Mouse (Mus musculus): ENCODE results near the gene Klk9.

Klk9 gene

DNA sequence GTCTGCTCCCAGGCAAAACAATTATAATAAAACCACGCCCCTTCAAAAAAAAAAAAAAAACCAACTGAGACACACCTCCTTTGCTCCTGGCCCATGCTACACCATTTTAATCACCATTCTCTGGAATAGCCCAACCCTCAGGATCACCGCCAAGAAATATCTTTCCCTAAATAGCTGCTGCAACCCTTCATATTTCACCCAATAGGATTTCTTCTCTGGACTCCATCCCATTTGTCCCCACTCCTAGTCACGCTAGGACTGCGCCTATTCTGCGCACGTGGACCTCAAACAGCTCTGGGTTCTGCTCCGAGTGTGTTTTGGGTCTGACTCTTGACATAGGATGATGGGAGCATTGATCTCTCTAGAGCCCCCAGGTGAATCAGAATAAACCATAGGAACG is 4.7 kb downstream of the Klk9 start:
- no peak for DNase-seq (ENCODE audit: low spot score in 2 of 2)

DNA sequence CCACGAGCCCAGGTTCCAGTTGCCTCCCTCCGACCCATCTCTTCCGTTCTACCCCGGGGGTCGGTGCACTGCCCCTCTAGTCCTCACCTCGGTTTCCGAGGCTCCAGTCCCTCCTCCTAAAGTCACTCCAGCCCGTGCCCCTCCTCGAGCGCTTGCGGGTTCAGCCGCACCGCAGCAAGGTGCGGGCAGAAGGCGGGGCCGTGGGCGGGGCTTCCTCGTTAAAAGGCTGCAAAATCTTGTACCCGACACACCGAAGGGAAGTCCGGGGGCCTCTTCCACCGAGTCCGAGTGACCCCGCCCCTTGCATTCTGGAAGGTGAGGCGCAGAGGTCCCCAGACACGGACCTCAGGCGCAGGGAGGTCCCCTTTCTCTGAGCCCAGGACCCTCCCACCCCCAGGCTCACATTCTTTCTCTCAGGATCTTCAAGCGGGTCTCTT is 5.7 kb downstream of the Klk9 start, which contains the start of gene Klk8:
TSS of gene Klk8 (plus strand) at position 245 of the 437 bp plus-strand sequence.
- peak in 1 of 2 experiments; percentile 22 for DNase-seq (ENCODE audit: low spot score in 2 of 2)

DNA sequence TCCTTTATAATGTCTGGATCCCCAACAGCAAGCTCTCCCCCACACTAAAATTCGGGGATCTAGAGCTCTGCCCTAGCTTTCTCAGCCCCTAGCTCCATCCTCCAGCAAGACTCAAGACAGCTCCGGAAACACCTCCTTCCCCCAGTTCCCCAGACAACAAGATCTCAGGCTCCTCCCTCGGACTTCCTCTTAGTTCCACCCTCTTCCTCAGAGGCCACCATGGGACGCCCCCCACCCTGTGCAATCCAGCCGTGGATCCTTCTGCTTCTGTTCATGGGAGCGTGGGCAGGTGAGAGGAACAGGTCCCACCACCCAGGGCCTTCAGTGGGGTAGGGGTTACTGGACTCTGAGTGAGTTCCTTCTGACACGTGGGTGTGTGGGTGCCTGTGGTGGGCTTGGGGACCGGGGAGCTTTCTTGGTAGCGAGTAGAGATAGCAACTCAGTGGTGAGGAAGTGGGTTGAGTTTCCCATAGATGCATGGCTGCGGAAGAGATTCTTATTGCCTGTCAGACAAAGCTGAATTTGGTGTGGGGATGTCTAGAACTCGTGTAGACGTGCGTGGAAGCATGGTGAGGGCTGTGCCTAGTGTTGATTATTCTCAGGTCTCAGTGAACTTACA is 6.3 kb downstream of the Klk9 start:
- no peak for DNase-seq (ENCODE audit: low spot score in 2 of 2)

GRCm38 (mm10) chr7:43799876-43800275 is 8.2 kb downstream of the Klk9 start:
- no peak for DNase-seq (ENCODE audit: low spot score in 2 of 2)

DNA sequence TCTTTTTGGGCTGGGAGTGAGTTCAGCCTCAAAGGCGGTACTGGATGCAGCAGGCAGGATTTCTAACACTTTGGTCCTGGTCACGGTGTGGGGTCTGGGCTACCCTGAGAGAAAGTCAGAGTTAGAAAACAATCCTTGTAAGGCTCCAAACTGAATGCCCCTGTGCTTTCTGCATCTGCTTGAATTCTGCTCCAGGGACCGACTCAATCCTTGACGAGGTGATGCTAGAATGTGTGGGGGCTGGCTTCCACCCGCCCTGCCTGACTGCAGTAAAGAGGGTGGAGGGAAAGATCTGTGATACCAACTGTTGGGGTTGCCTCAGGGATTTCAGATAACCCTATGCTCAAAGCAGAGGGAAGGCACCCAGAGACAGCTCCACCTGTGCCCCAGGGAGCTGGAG is 19.3 kb downstream of the Klk9 start, which contains the start of gene Klk7:
TSS of gene Klk7 (plus strand) at position 301 of the 400 bp plus-strand sequence.
- no peak for DNase-seq (ENCODE audit: low spot score in 2 of 2)

GRCm38 (mm10) chr7:43815211-43815610 is 23.5 kb downstream of the Klk9 start:
- DNase-seq (ENCODE audit: low spot score in 2 of 2): no peak

GRCm38 (mm10) chr7:43816746-43817145 is 25.1 kb downstream of the Klk9 start:
- DNase-seq (ENCODE audit: low spot score in 2 of 2): no peak

DNA sequence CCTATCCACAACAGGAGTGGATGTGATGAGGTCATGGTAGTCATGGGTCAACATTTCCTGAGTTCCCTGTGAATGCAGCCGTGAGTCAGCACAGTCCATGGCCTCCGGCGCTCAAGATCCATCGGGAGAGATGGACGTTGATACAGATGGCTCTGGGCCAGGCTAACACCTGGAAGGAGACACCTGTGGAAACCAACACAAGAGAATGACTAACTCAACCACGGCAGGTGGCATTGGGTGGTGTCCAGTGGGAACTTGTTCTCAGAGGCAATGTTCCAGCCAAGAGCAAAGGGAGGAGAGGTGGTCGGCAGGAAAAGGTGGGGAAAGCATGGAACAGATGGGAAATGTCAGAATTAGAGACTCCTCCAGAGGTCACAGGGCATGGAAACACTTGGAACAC is 29.9 kb downstream of the Klk9 start:
- no peak for DNase-seq (ENCODE audit: low spot score in 2 of 2)

DNA sequence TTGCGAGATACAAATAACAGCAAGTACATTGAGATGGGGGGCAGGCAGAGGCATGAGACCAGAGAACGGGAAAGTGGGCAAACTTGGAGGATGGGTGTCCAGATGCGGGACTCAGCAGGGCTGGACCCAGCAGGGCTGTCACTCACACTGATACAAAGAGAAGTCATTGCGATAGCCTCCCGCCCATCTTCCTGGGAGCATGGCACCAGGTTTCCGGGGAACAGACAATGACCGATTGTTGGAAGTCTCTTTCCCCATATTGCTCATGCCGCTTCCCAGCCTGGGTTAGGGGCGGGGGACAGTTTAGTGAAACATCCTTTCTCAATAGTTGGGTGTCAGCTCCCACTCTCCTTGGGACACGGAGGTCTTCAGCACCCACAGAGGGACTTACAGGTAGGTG is 32.5 kb downstream of the Klk9 start, which contains the start of gene Klk6:
TSS of gene Klk6 (plus strand) at position 301 of the 400 bp plus-strand sequence.
- DNase-seq (ENCODE audit: low spot score in 2 of 2): no peak

DNA sequence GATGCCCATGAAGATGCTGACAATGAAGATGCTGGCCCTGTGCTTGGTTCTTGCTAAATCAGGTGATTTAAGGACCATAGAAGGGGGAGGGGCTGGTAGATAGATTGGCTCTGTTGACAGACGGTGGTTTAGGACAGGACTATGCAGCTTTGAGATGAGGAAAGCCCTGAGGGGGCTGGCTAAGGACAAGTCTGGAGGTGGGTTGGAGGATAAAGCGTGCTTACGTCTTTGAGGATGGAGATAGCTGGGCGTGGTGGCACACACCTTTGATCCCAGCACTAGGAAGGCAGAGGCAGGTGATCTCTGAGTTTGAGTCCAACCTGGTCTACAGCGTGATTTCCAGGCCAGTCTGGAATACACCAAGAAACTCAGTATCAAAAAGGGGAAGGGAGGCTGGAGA is 34.4 kb downstream of the Klk9 start:
- DNase-seq (ENCODE audit: low spot score in 2 of 2): no peak

DNA sequence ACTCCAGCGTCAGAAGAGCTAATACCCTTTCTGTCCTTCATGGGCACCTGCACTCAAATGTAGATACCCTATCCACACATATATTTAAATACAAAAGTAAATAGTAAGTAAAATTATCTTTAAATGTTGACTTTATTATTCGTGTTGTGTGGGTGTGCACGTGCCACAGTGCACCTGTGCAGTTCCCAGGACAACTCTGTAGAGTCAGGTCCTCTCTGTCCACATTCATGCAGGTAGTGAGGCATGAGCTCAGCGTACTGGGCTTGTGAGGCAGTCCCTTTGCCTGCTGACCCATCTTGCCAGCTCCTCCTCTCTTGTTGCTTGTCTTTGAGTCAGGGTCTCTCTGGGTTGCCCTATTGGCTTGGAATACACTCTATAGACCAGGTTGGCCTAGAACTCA is 36.0 kb downstream of the Klk9 start:
- DNase-seq (ENCODE audit: low spot score in 2 of 2): no peak

DNA sequence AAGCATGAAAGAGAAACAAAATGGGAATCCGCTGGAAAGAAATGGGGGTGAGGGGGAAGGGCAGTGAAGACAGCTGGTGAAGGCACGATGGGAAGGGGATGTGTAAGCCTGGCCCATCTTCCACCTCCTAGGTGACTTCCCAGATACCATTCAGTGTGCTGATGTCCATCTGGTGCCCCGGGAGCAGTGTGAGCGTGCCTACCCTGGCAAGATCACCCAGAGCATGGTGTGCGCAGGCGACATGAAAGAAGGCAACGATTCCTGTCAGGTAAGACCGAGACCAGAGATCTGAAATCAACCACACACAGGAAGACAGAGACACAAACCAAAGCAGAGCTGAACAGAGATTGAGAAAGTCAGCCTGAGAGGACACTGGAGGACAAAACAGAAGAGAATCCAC is 37.3 kb downstream of the Klk9 start:
- no peak for DNase-seq (ENCODE audit: low spot score in 2 of 2)

GRCm38 (mm10) chr7:43841701-43842100 is 50.0 kb downstream of the Klk9 start, which contains the start of gene Klk5:
Gene Klk5 (plus strand): TSS chr7:43841971.
- no peak for DNase-seq (ENCODE audit: low spot score in 2 of 2)

- DNase-seq (ENCODE audit: low spot score in 2 of 2): no peak
Observed at GRCm38 (mm10) chr7:43843801-43844200, 52.1 kb downstream of the Klk9 start.
